Mouse (Mus musculus): Measurements from ENCODE around the gene Fam120a.

DNA sequence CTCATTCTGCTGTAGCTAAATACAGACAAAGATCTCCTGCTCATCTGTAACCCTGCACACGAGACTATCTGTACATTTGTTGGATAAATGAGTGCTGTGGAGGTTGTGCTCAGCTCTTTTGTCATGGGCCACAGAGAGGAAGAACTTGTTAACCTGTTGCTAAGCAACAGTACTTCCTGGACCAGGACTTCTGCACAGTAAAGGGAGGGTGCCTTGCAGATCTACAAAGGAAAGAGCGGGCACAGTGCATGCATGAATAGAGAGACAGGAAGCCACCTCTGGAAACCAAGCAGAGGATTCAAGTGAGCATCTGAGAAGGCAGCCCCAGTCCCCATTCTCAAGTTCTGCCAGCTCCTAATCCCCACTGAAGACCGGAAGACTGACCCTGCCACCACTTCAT, 27.1 kb upstream of the Fam120a start:
- TF ChIP-seq CTCF (IDR thresholded peaks at IDR 0.05; ENCODE audit: low read depth, low read length): no peak
- no peak for TF ChIP-seq POLR2A (IDR thresholded peaks at IDR 0.05; ENCODE audit: borderline replicate concordance, low read depth, low read length)

Data from bone marrow macrophage, adult 2 months (primary cell).